Mouse (Mus musculus) MEL (cell line): ENCODE measurements around the gene Shq1. TPM values are rescaled to one million over a fixed set of nuclear protein-coding genes. Genes with fewer than 3 reads are reported as not detected.

Experiments
- DNase-seq: peaks from one replicate; pipeline ENCODE4 v3.0.0; 2011; ENCODE audit warnings: low read depth, low spot score
- H3K27ac ChIP-seq: 2 replicates; pipeline ENCODE4 v1.5.1; 2012; ENCODE audit warnings: low read depth, mild to moderate bottlenecking, control low read depth, low read length, moderate library complexity; ENCODE audit not compliant: control insufficient read depth
- H3K27me3 ChIP-seq, 2 experiments: fragments of 150-350 bp in 1 of 2; sonication (generic) in 1 of 2; 2 replicates each; pipeline ENCODE4 v1.6.1; 2012; ENCODE audit warnings: low read length in 2 of 2, mild to moderate bottlenecking in 2 of 2, improper control_type of control experiment in 1 of 2, moderate library complexity in 1 of 2; ENCODE audit not compliant: insufficient read depth in 2 of 2, control insufficient read depth in 1 of 2
- H3K36me3 ChIP-seq, 2 experiments: 2 replicates each; pipeline ENCODE4 v1.6.1; 2012 to 2014; ENCODE audit warnings: low read length in 2 of 2, improper control_type of control experiment in 1 of 2, inconsistent platforms in 1 of 2, mild to moderate bottlenecking in 1 of 2; ENCODE audit not compliant: insufficient read depth in 2 of 2, control insufficient read depth in 1 of 2
- H3K4me1 ChIP-seq, 2 experiments: fragments of 150-350 bp in 1 of 2; sonication (generic) in 1 of 2; 2 replicates each; pipeline ENCODE4 v1.6.1; 2012; ENCODE audit warnings: low read length in 2 of 2, improper control_type of control experiment in 1 of 2, mild to moderate bottlenecking in 1 of 2; ENCODE audit not compliant: insufficient read depth in 2 of 2, control insufficient read depth in 1 of 2
- H3K4me3 ChIP-seq, 2 experiments: fragments of 150-350 bp in 1 of 2; sonication (generic) in 1 of 2; 2 replicates each; pipeline ENCODE4 v1.5.1; 2012; ENCODE audit warnings: low read depth in 2 of 2, low read length in 2 of 2, mild to moderate bottlenecking in 2 of 2, moderate library complexity in 2 of 2, control low read depth in 1 of 2, improper control_type of control experiment in 1 of 2; ENCODE audit not compliant: control insufficient read depth in 1 of 2, insufficient read depth in 1 of 2
- H3K79me2 ChIP-seq: 2 replicates; pipeline ENCODE4 v1.6.1; 2012; ENCODE audit warnings: mild to moderate bottlenecking, low read length, moderate library complexity; ENCODE audit not compliant: control insufficient read depth, poor library complexity, insufficient read depth
- H3K9ac ChIP-seq: 2 replicates; pipeline ENCODE4 v1.6.1; 2012; ENCODE audit warnings: low read depth, mild to moderate bottlenecking, control low read depth, low read length, moderate library complexity; ENCODE audit not compliant: control insufficient read depth, poor library complexity, severe bottlenecking
- H3K9me3 ChIP-seq: fragments of 150-350 bp; sonication (generic); replicated peaks from 2 replicates; pipeline ENCODE4 v1.6.1; 2012; ENCODE audit warnings: mild to moderate bottlenecking, low read length, improper control_type of control experiment, moderate library complexity; ENCODE audit not compliant: insufficient read depth
- CHD1 ChIP-seq: IDR thresholded peaks from 2 replicates; pipeline ENCODE4 v1.6.1; 2012; ENCODE audit warnings: low read depth, mild to moderate bottlenecking, inconsistent platforms, low read length, improper control_type of control experiment
- CHD2 ChIP-seq: IDR thresholded peaks from 2 replicates; pipeline ENCODE4 v1.6.1; 2011; ENCODE audit warnings: low read length, improper control_type of control experiment
- E2F4 ChIP-seq: IDR thresholded peaks from 2 replicates; pipeline ENCODE4 v1.6.1; 2011; ENCODE audit warnings: low read depth, low read length, improper control_type of control experiment, borderline replicate concordance
- EP300 ChIP-seq, 2 experiments: IDR thresholded peaks; 2 replicates each; pipeline ENCODE4 v1.6.1; 2011; ENCODE audit warnings: improper control_type of control experiment in 2 of 2, low read length in 2 of 2, low read depth in 1 of 2, mild to moderate bottlenecking in 1 of 2
- ETS1 ChIP-seq: IDR thresholded peaks from 2 replicates; pipeline ENCODE4 v1.6.1; 2012; ENCODE audit warnings: low read depth, mild to moderate bottlenecking, inconsistent platforms, low read length, improper control_type of control experiment, moderate library complexity
- GABPA ChIP-seq: IDR thresholded peaks from 2 replicates; pipeline ENCODE4 v1.6.1; 2012; ENCODE audit warnings: low read depth, mild to moderate bottlenecking, inconsistent platforms, low read length, improper control_type of control experiment, moderate library complexity
- GATA1 ChIP-seq: IDR thresholded peaks from 2 replicates; pipeline ENCODE4 v1.6.1; 2011; ENCODE audit warnings: low read depth, low read length, improper control_type of control experiment
- HCFC1 ChIP-seq: IDR thresholded peaks from 2 replicates; pipeline ENCODE4 v1.6.1; 2012; ENCODE audit warnings: low read depth, mild to moderate bottlenecking, inconsistent platforms, low read length, improper control_type of control experiment, moderate library complexity
- JUND ChIP-seq: IDR thresholded peaks from 2 replicates; pipeline ENCODE4 v1.6.1; 2011; ENCODE audit warnings: low read depth, mild to moderate bottlenecking, improper control_type of control experiment, low read length
- MAZ ChIP-seq: IDR thresholded peaks from 2 replicates; pipeline ENCODE4 v1.6.1; 2012; ENCODE audit warnings: low read depth, mild to moderate bottlenecking, inconsistent platforms, low read length, improper control_type of control experiment
- MXI1 ChIP-seq: IDR thresholded peaks from 2 replicates; pipeline ENCODE4 v1.6.1; 2011; ENCODE audit warnings: mild to moderate bottlenecking, low read depth, low read length, improper control_type of control experiment
- MYB ChIP-seq: IDR thresholded peaks from 2 replicates; pipeline ENCODE4 v1.6.1; 2011; ENCODE audit warnings: mild to moderate bottlenecking, low read depth, low read length, improper control_type of control experiment
- MYC ChIP-seq: IDR thresholded peaks from 2 replicates; pipeline ENCODE4 v1.6.1; 2011; ENCODE audit warnings: low read depth, mild to moderate bottlenecking, low read length, improper control_type of control experiment, moderate library complexity
- NELFE ChIP-seq: IDR thresholded peaks from 2 replicates; pipeline ENCODE4 v1.6.1; 2011; ENCODE audit warnings: low read depth, low read length, improper control_type of control experiment
- RCOR1 ChIP-seq: IDR thresholded peaks from 2 replicates; pipeline ENCODE4 v1.6.1; 2012; ENCODE audit warnings: low read depth, mild to moderate bottlenecking, inconsistent platforms, low read length, improper control_type of control experiment
- SIN3A ChIP-seq: IDR thresholded peaks from 2 replicates; pipeline ENCODE4 v1.6.1; 2012; ENCODE audit warnings: low read length, improper control_type of control experiment, inconsistent platforms
- SMC3 ChIP-seq: IDR thresholded peaks from 2 replicates; pipeline ENCODE4 v1.6.1; 2011; ENCODE audit warnings: low read depth, low read length, improper control_type of control experiment
- TAL1 ChIP-seq: IDR thresholded peaks from 2 replicates; pipeline ENCODE4 v1.6.1; 2012; ENCODE audit warnings: mild to moderate bottlenecking, inconsistent platforms, low read length, moderate library complexity, mixed read lengths
- TBP ChIP-seq: IDR thresholded peaks from 2 replicates; pipeline ENCODE4 v1.8.0; 2011; ENCODE audit warnings: low read depth, low read length, improper control_type of control experiment
- UBTF ChIP-seq: IDR thresholded peaks from 2 replicates; pipeline ENCODE4 v1.6.1; 2012; ENCODE audit warnings: low read depth, mild to moderate bottlenecking, inconsistent platforms, low read length, improper control_type of control experiment, moderate library complexity, borderline replicate concordance; ENCODE audit not compliant: insufficient read depth
- USF1 ChIP-seq: IDR thresholded peaks from 2 replicates; pipeline ENCODE4 v1.6.1; 2014; ENCODE audit warnings: low read depth, mild to moderate bottlenecking, inconsistent platforms, low read length, improper control_type of control experiment, moderate library complexity
- ZC3H11A ChIP-seq: IDR thresholded peaks from 2 replicates; pipeline ENCODE4 v1.6.1; 2012; ENCODE audit warnings: low read depth, mild to moderate bottlenecking, inconsistent platforms, low read length, improper control_type of control experiment
- ZKSCAN1 ChIP-seq: IDR thresholded peaks from 2 replicates; pipeline ENCODE4 v1.6.1; 2012; ENCODE audit warnings: low read depth, mild to moderate bottlenecking, inconsistent platforms, low read length, improper control_type of control experiment, moderate library complexity
- ZMIZ1 ChIP-seq: IDR thresholded peaks from 2 replicates; pipeline ENCODE4 v1.6.1; 2012; ENCODE audit warnings: low read depth, mild to moderate bottlenecking, inconsistent platforms, low read length, improper control_type of control experiment, moderate library complexity
- ZNF384 ChIP-seq: IDR thresholded peaks from 2 replicates; pipeline ENCODE4 v1.6.1; 2012; ENCODE audit warnings: low read depth, mild to moderate bottlenecking, inconsistent platforms, low read length, improper control_type of control experiment
- polyA plus RNA-seq, 2 experiments: library from polyadenylated mRNA; stranded (reverse) in 1 of 2; unstranded in 1 of 2; fragments of >175 nt in 1 of 2; fragments of >200 nt in 1 of 2; gene quantifications; 2 replicates each; pipeline versions ENCODE4 v1.2.1 to v1.2.4; 2012; ENCODE audit warnings: low replicate concordance in 2 of 2, low read depth in 1 of 2; ENCODE audit not compliant: insufficient read length in 2 of 2, insufficient read depth in 1 of 2, missing spikeins in 1 of 2
- total RNA-seq: library from RNA; depleted of rRNA; stranded (reverse); fragments of 300-350 nt; gene quantifications from 2 replicates; pipeline ENCODE4 v1.2.3, GENCODE M21; 2012

Shq1 gene
- total and polyA plus RNA-seq, 3 experiments = 20.2 to 23.5 TPM; not detected in 1

- Histone ChIP-seq H3K36me3 (peaks cover 0 to 15% of the 10 kb centered on the region in 2 experiments; a peak in 2 of 4 replicates), H3K9me3 (no peaks in the 10 kb centered on the region), H3K4me3 (peak overlapping the region in 1 of 2 experiments; percentile 26; a peak in 2 of 4 replicates), H3K27ac (no peak overlapping the region), H3K9ac (no peak overlapping the region; the same call in 1 of the 2 replicates), H3K79me2 (no peaks in the 10 kb centered on the region), H3K4me1 (peaks cover 3 to 25% of the 10 kb centered on the region in 2 experiments; a peak in 3 of 4 replicates), H3K27me3 (peaks cover 3 to 5% of the 10 kb centered on the region in 2 experiments; a peak in 2 of 4 replicates)
- peak; percentile 41 for DNase-seq
- TF ChIP-seq E2F4 = no peak
- no peak for TF ChIP-seq SMC3
- no peak for TF ChIP-seq USF1
- TF ChIP-seq UBTF = no peak
- TF ChIP-seq MAZ = no peak
- no peak for TF ChIP-seq ZNF384
Measured at GRCm38 (mm10) chr6:100709483-100709882, 38.5 kb upstream of the Shq1 start.

DNA sequence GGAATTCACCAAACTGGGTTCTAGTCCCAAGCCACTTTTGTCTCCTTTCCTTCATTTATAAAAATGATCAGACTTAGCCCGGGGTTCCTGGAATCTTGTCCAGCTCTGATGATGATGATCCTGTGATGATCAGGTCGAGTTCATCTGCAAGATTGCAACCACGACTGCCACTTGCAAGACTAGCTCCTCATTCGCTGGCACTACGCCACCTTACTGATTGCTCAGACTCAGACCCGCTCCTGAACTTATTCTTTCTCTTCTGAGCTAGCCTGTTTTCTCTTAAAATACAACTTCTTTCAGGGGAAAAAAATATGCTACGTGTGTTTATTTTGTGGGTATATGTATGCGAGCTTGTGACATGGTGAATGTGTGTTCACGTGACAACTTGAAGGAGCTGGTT, 38.0 kb upstream of the Shq1 start:
- Histone ChIP-seq H3K27me3 (peaks cover 1 to 3% of the 10 kb centered on the region in 2 experiments; a peak in 1 of 4 replicates), H3K36me3 (peaks cover 0 to 15% of the 10 kb centered on the region in 2 experiments; a peak in 2 of 4 replicates), H3K79me2 (no peaks in the 10 kb centered on the region), H3K27ac (no peak overlapping the region), H3K4me1 (peaks cover 3 to 25% of the 10 kb centered on the region in 2 experiments; a peak in 3 of 4 replicates), H3K9ac (peak overlapping the region; percentile 22; the same call in 1 of the 2 replicates), H3K9me3 (no peaks in the 10 kb centered on the region), H3K4me3 (peak overlapping the region in 1 of 2 experiments; percentile 26; a peak in 2 of 4 replicates)
- DNase-seq = peak; percentile 49
- TF ChIP-seq CHD2 (no peak), NELFE (no peak), SMC3 (no peak), HCFC1 (no peak), MYC (no peak), USF1 (no peak), JUND (no peak), UBTF (no peak), ETS1 (no peak)

DNA sequence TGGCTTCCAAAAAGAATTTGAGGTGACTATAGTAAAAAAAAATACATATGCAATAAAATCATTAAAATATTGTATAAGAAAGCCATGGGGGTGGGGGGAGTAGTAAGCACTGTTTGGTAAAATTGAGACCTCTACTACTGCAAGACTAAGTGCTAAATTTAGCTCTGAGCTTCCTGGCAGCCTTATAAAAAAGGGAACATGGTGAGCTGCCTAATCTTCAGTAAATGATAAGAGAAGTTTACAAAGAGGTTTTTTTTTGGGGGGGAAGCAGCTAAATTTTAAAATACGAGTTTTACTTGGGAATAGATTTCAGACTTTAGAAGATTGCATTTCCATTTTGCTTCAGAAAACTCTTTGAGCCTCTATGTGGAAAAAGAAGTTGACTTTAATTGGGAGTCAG, 37.3 kb upstream of the Shq1 start:
- DNase-seq = peak; percentile 42
- 0 out of 4 replicates have a peak, but pooled peaks cover under 1 to 3% of the 10 kb centered on the region in 2 experiments for H3K27me3 ChIP-seq
- H3K4me1 ChIP-seq = peaks cover 3 to 25% of the 10 kb centered on the region in 2 experiments; a peak in 3 of 4 replicates
- H3K4me3 ChIP-seq = no peak overlapping the region
- H3K36me3 ChIP-seq = peaks cover 0 to 15% of the 10 kb centered on the region in 2 experiments; a peak in 2 of 4 replicates
- H3K9me3 ChIP-seq = no peaks in the 10 kb centered on the region
- no peaks in the 10 kb centered on the region for H3K79me2 ChIP-seq
- H3K27ac ChIP-seq = no peak overlapping the region
- H3K9ac ChIP-seq = no peak overlapping the region
- TF ChIP-seq ZKSCAN1 (no peak), GABPA (no peak), CHD1 (no peak), ZC3H11A (no peak), MYB (no peak), RCOR1 (peak; percentile 67; the same call in 1 of the 2 replicates), NELFE (no peak), MXI1 (no peak), TAL1 (no peak), ETS1 (peak; percentile 44; the same call in 1 of the 2 replicates), SIN3A (no peak), UBTF (no peak), TBP (no peak), ZMIZ1 (no peak), GATA1 (peak; percentile 69), MYC (no peak), EP300 (IDR thresholded peaks at IDR 0.05; ENCODE audit: low read depth in 1 of 2, low read length in 2 of 2) (peak in 1 of 2 experiments; percentile 30; a peak in 3 of 4 replicates)
